Mouse (Mus musculus) ovary, postnatal 36 days (tissue): ENCODE results near the gene Kcnb1.

Source experiments
- DNase-seq: peaks from one replicate; pipeline ENCODE4 v3.0.0; 2022; ENCODE audit warnings: low spot score, mixed read lengths

Gene Kcnb1

GRCm38 (mm10) chr2:167128699-167129607, 61.0 kb downstream of the Kcnb1 start:
- peak; percentile 39 for DNase-seq

GRCm38 (mm10) chr2:167127404-167127803, 62.6 kb downstream of the Kcnb1 start:
- no peak for DNase-seq

GRCm38 (mm10) chr2:167125781-167126180, 64.2 kb downstream of the Kcnb1 start:
- DNase-seq = no peak

- DNase-seq = peak; percentile 51
Measured at GRCm38 (mm10) chr2:167123936-167124335, 66.0 kb downstream of the Kcnb1 start.

DNA sequence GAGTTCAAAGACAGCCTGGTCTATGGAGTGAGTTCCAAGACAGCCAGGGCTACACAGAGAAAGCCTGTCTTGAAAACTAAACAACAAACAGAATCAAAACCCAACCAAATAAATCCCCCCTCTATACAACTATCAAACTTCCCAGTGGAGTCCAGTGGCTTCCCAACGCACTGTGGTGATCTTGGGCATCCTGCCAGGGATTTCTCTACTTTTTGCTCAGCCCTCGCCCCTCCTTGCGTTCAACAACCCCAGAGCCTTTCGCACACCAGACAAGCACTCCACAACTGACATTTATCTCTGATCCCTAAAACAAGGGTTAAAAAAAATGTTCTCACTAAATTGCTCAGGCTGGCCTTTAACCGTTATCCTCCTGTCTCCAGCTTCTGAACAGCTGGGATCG, 67.2 kb downstream of the Kcnb1 start:
- no peak for DNase-seq

DNA sequence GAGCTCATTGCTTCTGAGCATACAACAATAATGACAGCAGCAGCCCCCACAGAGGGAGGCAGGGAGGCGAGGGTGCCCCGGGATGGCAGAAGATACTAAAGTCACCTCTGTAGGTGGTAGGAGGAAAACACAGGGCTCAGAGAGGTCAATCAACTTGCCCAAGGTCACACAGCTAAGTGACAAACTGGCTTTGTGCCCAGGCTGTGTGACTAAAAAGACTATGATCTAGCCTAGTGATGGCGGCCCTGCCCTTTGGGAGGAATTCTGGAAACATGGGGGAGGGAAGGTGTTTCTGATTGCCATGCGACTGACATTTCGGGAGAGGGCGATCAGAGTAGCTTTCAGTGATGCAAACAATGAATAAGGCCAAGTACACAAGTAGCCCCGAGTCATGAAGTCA, 68.0 kb downstream of the Kcnb1 start:
- DNase-seq = no peak

GRCm38 (mm10) chr2:167121228-167121627, 68.7 kb downstream of the Kcnb1 start:
- DNase-seq = no peak

- no peak for DNase-seq
Measured at GRCm38 (mm10) chr2:167120186-167120830, 69.6 kb downstream of the Kcnb1 start.

- no peak for DNase-seq
Measured at GRCm38 (mm10) chr2:167118046-167118445, 71.9 kb downstream of the Kcnb1 start.

DNA sequence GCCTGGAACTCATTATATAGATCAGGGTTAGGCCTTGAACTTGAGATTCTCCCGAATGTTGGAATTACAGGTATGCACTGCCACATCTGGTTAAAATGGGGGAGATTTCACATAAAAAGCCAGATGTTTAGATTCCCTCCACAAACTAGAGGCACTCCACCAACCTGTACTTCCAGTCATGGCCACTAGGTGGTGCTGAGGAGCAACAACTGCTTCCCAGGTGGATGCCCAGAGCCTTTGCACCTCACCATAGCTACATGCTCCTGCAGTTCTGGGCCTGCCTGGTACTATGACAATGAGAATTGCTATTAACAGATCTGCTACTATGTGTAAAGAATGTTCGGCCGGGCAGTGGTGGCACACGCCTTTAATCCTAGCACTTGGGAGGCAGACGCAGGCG, 77.2 kb downstream of the Kcnb1 start:
- DNase-seq = peak; percentile 79

DNA sequence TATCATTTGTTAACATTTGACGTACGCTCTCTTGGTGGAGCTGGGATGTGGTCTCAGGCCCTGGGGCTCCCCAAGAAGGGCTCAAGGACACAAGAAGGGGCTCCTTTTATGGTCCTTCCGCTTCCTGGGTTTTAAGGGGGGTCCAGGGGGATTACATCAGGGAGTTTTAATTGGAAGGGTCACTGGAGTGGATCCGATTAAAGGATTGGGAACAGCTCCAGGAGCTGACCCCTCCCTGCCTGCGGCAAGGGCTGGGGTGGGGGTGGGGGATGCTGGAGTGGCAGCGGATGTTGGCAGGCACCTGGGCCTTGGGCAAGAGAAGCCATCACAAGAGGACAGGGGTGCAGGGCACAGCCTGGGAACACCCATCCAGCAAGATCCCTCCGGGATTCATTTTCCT, 77.7 kb downstream of the Kcnb1 start:
- no peak for DNase-seq

- no peak for DNase-seq
Measured at GRCm38 (mm10) chr2:167109506-167109905, 80.4 kb downstream of the Kcnb1 start.

- DNase-seq = no peak
Measured at GRCm38 (mm10) chr2:167103546-167103945, 86.4 kb downstream of the Kcnb1 start.

GRCm38 (mm10) chr2:167101743-167102441, 88.1 kb downstream of the Kcnb1 start:
- peak; percentile 22 for DNase-seq

DNA sequence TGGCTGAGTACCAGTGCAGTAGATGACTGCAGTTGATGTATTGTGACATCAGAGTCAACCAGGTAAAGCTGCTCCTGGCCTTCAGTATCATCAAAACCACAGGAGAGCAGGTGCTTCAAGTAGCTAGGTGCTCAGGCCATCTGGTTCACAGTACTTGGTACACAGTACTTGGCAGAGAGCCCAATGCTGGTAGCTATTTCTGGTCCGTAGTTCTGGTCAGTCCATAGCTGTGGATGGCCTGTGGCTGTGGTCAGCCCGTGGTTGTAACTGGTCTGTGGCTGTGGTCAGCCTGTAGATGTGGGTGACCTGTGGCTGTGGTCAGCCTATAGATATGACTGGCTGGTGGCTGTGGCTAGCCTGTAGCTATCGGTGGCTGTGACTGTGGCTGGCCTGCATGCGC, 95.3 kb downstream of the Kcnb1 start:
- no peak for DNase-seq

GRCm38 (mm10) chr2:167093171-167093900, 96.6 kb downstream of the Kcnb1 start:
- DNase-seq = no peak

DNA sequence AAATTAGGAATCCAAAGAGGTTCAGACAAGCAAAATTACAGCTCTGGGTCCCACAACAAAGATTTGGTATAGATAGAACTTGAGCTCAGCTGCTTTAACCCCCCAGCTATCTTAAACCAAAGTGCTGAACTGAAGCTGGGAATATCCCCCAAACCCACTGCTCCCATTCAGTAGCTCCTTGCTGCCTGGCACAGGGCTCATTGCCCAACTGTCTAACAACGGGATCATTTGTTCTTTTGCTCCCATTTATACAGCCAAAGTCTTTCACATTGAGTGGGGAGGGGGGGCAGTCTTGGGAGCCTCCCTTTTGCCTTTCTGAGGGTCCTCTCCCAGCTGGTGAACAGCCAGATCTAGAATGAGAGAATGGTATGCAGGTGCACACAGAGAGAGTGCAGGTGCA, 99.7 kb downstream of the Kcnb1 start:
- DNase-seq = no peak

- no peak for DNase-seq
Measured at GRCm38 (mm10) chr2:167086836-167087235, 103.1 kb downstream of the Kcnb1 start.

DNA sequence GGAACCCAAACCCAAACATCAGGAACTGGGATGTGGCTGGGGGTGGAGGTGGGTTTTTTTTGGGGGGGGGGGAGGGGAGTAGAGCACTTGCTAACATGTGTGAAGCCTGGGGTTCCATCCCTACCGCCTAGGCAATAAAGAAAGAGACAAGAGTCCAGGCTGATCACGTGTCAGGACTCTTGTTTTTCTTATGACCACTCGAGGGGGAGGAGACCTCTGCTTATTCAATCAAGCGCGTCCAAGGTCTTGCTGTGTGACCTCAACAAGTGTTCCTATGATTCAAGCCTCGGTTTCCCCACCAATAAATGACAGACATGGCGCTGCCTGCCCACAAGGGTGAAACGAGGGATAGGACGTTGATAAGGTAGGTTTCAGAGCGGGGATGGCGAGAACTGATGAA, 103.9 kb downstream of the Kcnb1 start:
- DNase-seq = no peak

- no peak for DNase-seq
Measured at GRCm38 (mm10) chr2:167081639-167082038, 108.3 kb downstream of the Kcnb1 start.

GRCm38 (mm10) chr2:167081135-167081534, 108.8 kb downstream of the Kcnb1 start:
- no peak for DNase-seq

GRCm38 (mm10) chr2:167080387-167080786, 109.6 kb downstream of the Kcnb1 start:
- no peak for DNase-seq
